In genomic region chr15:102583708-102584383, GRCm38 (mm10) we compare ENCODE assay signal across 11 mouse cellular contexts. TPM values are rescaled to one million over a fixed set of nuclear protein-coding genes. Genes with fewer than 3 reads are reported as not detected.
DNase-seq lines count a peak whose midpoint lies in the region; ATAC-seq lines count a peak whose summit lies in the region.
"Had no signal": no experiment of that assay in that cellular context is flagged by ENCODE, and none has a peak within 500 bp of the region (broad histone marks: within the 10 kb centered on the region; RNA-seq: fewer than 3 reads in every experiment).

No protein-coding gene starts in this region.

- peak overlapping the region; percentile 33 for H3K4me2 ChIP-seq in midbrain, embryonic 14.5 days (ENCODE audit: low read length)
- no peak overlapping the region for H3K4me2 ChIP-seq in liver, embryonic 12.5 days
- H3K4me2 ChIP-seq: heart, embryonic 13.5 days had no signal

- ATAC-seq in midbrain, embryonic 14.5 days (ENCODE audit: low FRiP score, low TSS enrichment) = no peak; the same call in 1 of the 2 replicates
- no peak for ATAC-seq in liver, embryonic 12.5 days

- H3K36me3 ChIP-seq in midbrain, embryonic 14.5 days (ENCODE audit: control insufficient read depth, insufficient read depth, low read length) = no peaks in the 10 kb centered on the region
- no peaks in the 10 kb centered on the region for H3K36me3 ChIP-seq in liver, embryonic 12.5 days

- WGBS in midbrain, embryonic 14.5 days = 15% methylated on average over 8 of the region's 8 CpGs
- 76% methylated on average over 8 of the region's 8 CpGs for WGBS in liver, embryonic 12.5 days (ENCODE audit: insufficient replicate concordance)

- no peak overlapping the region for H3K4me3 ChIP-seq in midbrain, embryonic 14.5 days (replicated peaks; ENCODE audit: low read depth, low read length)
- no peak overlapping the region for H3K4me3 ChIP-seq in liver, embryonic 12.5 days
- H3K4me3 ChIP-seq: heart, embryonic 13.5 days; myocyte had no signal

- H3K4me1 ChIP-seq in midbrain, embryonic 14.5 days (ENCODE audit: control insufficient read depth, insufficient read depth, low read length) = peaks cover 17% of the 10 kb centered on the region
- no peaks in the 10 kb centered on the region for H3K4me1 ChIP-seq in liver, embryonic 12.5 days
- H3K4me1 ChIP-seq: heart, embryonic 13.5 days had no signal

- H3K9me3 ChIP-seq in midbrain, embryonic 14.5 days (ENCODE audit: control insufficient read depth, low read length) = no peaks in the 10 kb centered on the region
- no peaks in the 10 kb centered on the region for H3K9me3 ChIP-seq in liver, embryonic 12.5 days (replicated peaks)
- H3K9me3 ChIP-seq: heart, embryonic 13.5 days had no signal

- H3K27me3 ChIP-seq in midbrain, embryonic 14.5 days (ENCODE audit: control insufficient read depth, insufficient read depth, low read length) = no peaks in the 10 kb centered on the region
- H3K27me3 ChIP-seq in liver, embryonic 12.5 days (replicated peaks) = no peaks in the 10 kb centered on the region
- H3K27me3 ChIP-seq: heart, embryonic 13.5 days had no signal

- no peak overlapping the region; the same call in 1 of the 2 replicates for H3K9ac ChIP-seq in midbrain, embryonic 14.5 days (replicated peaks; ENCODE audit: low read length)
- no peak overlapping the region for H3K9ac ChIP-seq in liver, embryonic 12.5 days
- H3K9ac ChIP-seq: heart, embryonic 13.5 days had no signal

- peak overlapping the region; percentile 83 for H3K27ac ChIP-seq in midbrain, embryonic 14.5 days (replicated peaks; ENCODE audit: low read depth, low read length)
- H3K27ac ChIP-seq in liver, embryonic 12.5 days = no peak overlapping the region
- H3K27ac ChIP-seq: heart, embryonic 13.5 days had no signal

- DNase-seq in brain, adult 2 months (ENCODE audit: low read depth, low spot score) = peak; percentile 87
- DNase-seq in cerebellum, postnatal 14 days = peak; percentile 73 to 78
- DNase-seq in layer of hippocampus, adult 18-20 months (ENCODE audit: low spot score in 2 of 2) = peak; percentile 68 to 89
- DNase-seq in midbrain, embryonic 14.5 days = peak; percentile 76
- no peak for DNase-seq in lung, postnatal 14 days
- DNase-seq in adipocyte (ENCODE audit: low spot score) = no peak
- DNase-seq in ovary, adult 18-20 months (ENCODE audit: low spot score) = no peak

RNA-seq across cellular contexts. Expression of gene Gm28047, which starts 41.0 kb away (rescaled TPM):
- total RNA-seq in layer of hippocampus, adult 18-20 months (2021) = 1 to 10 TPM in 1 of 2 experiments, not detected in 1; 1.6 TPM
- not detected in 2 replicates for polyA plus RNA-seq in midbrain, embryonic 14.5 days (2014; fragmentation: Nextera tagmentation; extraction: Ambion mirVana)
- not detected in 2 replicates for polyA plus RNA-seq in liver, embryonic 12.5 days (2016; fragmentation: Nextera tagmentation; extraction: Ambion mirVana)
- polyA plus RNA-seq: heart, embryonic 13.5 days; limb, embryonic 11.5 days; myocyte had no signal

RNA-seq across cellular contexts. Expression of gene Atf7, which starts 41.4 kb away (rescaled TPM):
- 10 to 100 TPM; 35.7 to 42.6 TPM for total RNA-seq in layer of hippocampus, adult 18-20 months (2021)
- 13.0 and 13.2 TPM in 2 replicates for polyA plus RNA-seq in midbrain, embryonic 14.5 days (2014; fragmentation: Nextera tagmentation; extraction: Ambion mirVana)
- polyA plus RNA-seq in liver, embryonic 12.5 days (2016; fragmentation: Nextera tagmentation; extraction: Ambion mirVana) = 11.5 and 14.3 TPM in 2 replicates

RNA-seq across cellular contexts. Expression of gene Npff, which starts 59.1 kb away (rescaled TPM):
- total RNA-seq in layer of hippocampus, adult 18-20 months (2021) = 1 to 10 TPM; 2.4 to 2.6 TPM
- polyA plus RNA-seq in midbrain, embryonic 14.5 days (2014; fragmentation: Nextera tagmentation; extraction: Ambion mirVana) = 1.3 and 2.7 TPM in 2 replicates
- 1.0 TPM in 2 replicates for polyA plus RNA-seq in liver, embryonic 12.5 days (2016; fragmentation: Nextera tagmentation; extraction: Ambion mirVana)

Comparison
In these comparisons a context has a peak if more than half of its experiments do, and no peak if none do; other contexts are left out.
1. DNase-seq: peak in brain, adult 2 months (single experiment), cerebellum, postnatal 14 days (2 of 2), layer of hippocampus, adult 18-20 months (2 of 2) and midbrain, embryonic 14.5 days (single experiment); none in lung, postnatal 14 days (single experiment), adipocyte (single experiment) and ovary, adult 18-20 months (single experiment).